In the genomic region with DNA sequence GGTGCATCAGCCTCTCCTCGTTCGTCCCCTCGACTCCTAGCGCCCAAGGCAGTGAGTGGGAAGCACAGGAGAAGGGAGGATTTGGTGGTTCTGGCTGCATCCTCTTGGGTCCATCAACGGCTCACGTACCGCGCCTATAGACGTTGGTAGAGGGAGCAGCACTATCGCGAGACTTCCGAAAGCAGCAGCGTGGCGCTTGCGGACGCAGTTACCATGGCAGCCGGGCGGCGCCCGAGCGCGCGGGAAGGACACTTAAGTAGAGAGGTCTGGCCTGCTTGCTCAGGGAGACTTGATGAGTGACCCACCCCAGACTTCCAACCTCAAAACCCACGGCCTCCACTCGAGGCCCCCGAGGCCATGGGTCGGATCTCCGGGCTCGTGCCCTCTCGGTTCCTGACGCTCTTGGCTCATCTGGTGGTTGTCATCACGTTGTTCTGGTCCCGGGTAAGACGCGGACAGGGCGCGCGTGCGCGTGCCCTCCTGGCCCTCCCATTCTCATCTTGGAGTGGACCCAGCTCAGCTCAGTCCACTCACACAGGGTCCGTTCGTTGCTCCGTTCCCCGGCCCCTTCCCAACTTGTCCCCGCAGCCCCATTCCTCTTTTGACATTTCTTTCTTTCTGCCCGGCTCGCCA, we compare ENCODE assay signal across 8 mouse cellular contexts. TPM values are rescaled to one million over a fixed set of nuclear protein-coding genes. Genes with fewer than 3 reads are reported as not detected.
DNase-seq lines count a peak whose midpoint lies in the region; ATAC-seq lines count a peak whose summit lies in the region.

Gene Tmem107 (plus strand): TSS at position 217 of the 633 bp plus-strand sequence.

- H3K27me3 ChIP-seq in forebrain, embryonic 10.5 days (ENCODE audit: poor library complexity, severe bottlenecking), result no peaks in the 10 kb centered on the region
- no peaks in the 10 kb centered on the region for H3K27me3 ChIP-seq in heart, embryonic 15.5 days
- no peaks in the 10 kb centered on the region for H3K27me3 ChIP-seq in liver, embryonic 15.5 days
- no peaks in the 10 kb centered on the region for H3K27me3 ChIP-seq in neural tube, embryonic 12.5 days (replicated peaks)

- under 1% methylated on average over 47 of the region's 47 CpGs for WGBS in forebrain, embryonic 10.5 days
- WGBS in heart, embryonic 15.5 days, result under 1% methylated on average over 47 of the region's 47 CpGs
- under 1% methylated on average over 47 of the region's 47 CpGs for WGBS in liver, embryonic 15.5 days (ENCODE audit: insufficient replicate concordance)
- WGBS in neural tube, embryonic 12.5 days, result under 1% methylated on average over 47 of the region's 47 CpGs

- H3K4me3 ChIP-seq in forebrain, embryonic 10.5 days, result peak within 1 kb of the TSS; percentile 75
- peak within 1 kb of the TSS; percentile 72 for H3K4me3 ChIP-seq in heart, embryonic 15.5 days
- H3K4me3 ChIP-seq in liver, embryonic 15.5 days (replicated peaks), result peak within 1 kb of the TSS; percentile 75
- H3K4me3 ChIP-seq in neural tube, embryonic 12.5 days, result peak within 1 kb of the TSS; percentile 60

- DNase-seq in c-Kit-negative CD71-positive TER-119-positive erythroid progenitor cells, embryonic 14.5 days (ENCODE audit: low read depth, low spot score), result peak; percentile 93
- peak; percentile 94 for DNase-seq in forebrain, embryonic 10.5 days (ENCODE audit: extremely low spot score, low spot score)
- peak; percentile 96 for DNase-seq in kidney, postnatal 36 days
- DNase-seq in telencephalon, adult 2 months (ENCODE audit: low read depth, low spot score), result peak; percentile 96

- H3K4me2 ChIP-seq in heart, embryonic 15.5 days, result peak within 1 kb of the TSS; percentile 84
- H3K4me2 ChIP-seq in liver, embryonic 15.5 days, result peak within 1 kb of the TSS; percentile 91
- peak within 1 kb of the TSS; percentile 92 for H3K4me2 ChIP-seq in neural tube, embryonic 12.5 days (replicated peaks)

- peaks cover 63% of the 10 kb centered on the region for H3K4me1 ChIP-seq in forebrain, embryonic 10.5 days
- H3K4me1 ChIP-seq in heart, embryonic 15.5 days (replicated peaks), result peaks cover 54% of the 10 kb centered on the region
- H3K4me1 ChIP-seq in liver, embryonic 15.5 days (replicated peaks), result peaks cover 77% of the 10 kb centered on the region
- H3K4me1 ChIP-seq in neural tube, embryonic 12.5 days, result peaks cover 25% of the 10 kb centered on the region

- no peaks in the 10 kb centered on the region for H3K9me3 ChIP-seq in forebrain, embryonic 10.5 days
- H3K9me3 ChIP-seq in heart, embryonic 15.5 days (replicated peaks), result no peaks in the 10 kb centered on the region
- no peaks in the 10 kb centered on the region for H3K9me3 ChIP-seq in liver, embryonic 15.5 days (replicated peaks)
- no peaks in the 10 kb centered on the region for H3K9me3 ChIP-seq in neural tube, embryonic 12.5 days

- ATAC-seq in CD4-positive, CD25-positive, alpha-beta regulatory T cell, adult 4 months, result peak; percentile 81
- peak; percentile 85 for ATAC-seq in heart, embryonic 15.5 days (replicated peaks; ENCODE audit: insufficient number of reproducible peaks, insufficient read depth, low FRiP score, low read depth)
- ATAC-seq in liver, embryonic 15.5 days (ENCODE audit: insufficient read depth), result peak; percentile 79
- peak; percentile 88 for ATAC-seq in neural tube, embryonic 12.5 days (ENCODE audit: low FRiP score, low read depth)

- H3K27ac ChIP-seq in forebrain, embryonic 10.5 days, result peak within 1 kb of the TSS; percentile 95
- H3K27ac ChIP-seq in heart, embryonic 15.5 days, result peak within 1 kb of the TSS; percentile 91
- peak within 1 kb of the TSS; percentile 87 for H3K27ac ChIP-seq in liver, embryonic 15.5 days (replicated peaks)
- peak within 1 kb of the TSS; percentile 76 for H3K27ac ChIP-seq in neural tube, embryonic 12.5 days

- peak within 1 kb of the TSS; percentile 84 for H3K9ac ChIP-seq in heart, embryonic 15.5 days
- peak within 1 kb of the TSS; percentile 81 for H3K9ac ChIP-seq in liver, embryonic 15.5 days
- peak within 1 kb of the TSS; percentile 84 for H3K9ac ChIP-seq in neural tube, embryonic 12.5 days

- H3K36me3 ChIP-seq in forebrain, embryonic 10.5 days (replicated peaks), result no peaks in the 10 kb centered on the region
- no peaks in the 10 kb centered on the region for H3K36me3 ChIP-seq in heart, embryonic 15.5 days
- H3K36me3 ChIP-seq in liver, embryonic 15.5 days (replicated peaks), result no peaks in the 10 kb centered on the region
- H3K36me3 ChIP-seq in neural tube, embryonic 12.5 days, result no peaks in the 10 kb centered on the region

RNA-seq across cellular contexts. Expression of gene Tmem107, which starts in this region (rescaled TPM):
- 1 to 10 TPM; 2.4 to 4.2 TPM for polyA plus RNA-seq in CD4-positive, CD25-positive, alpha-beta regulatory T cell, adult 4 months (2017; shearing (Covaris generic))
- 60.8 and 61.0 TPM in 2 replicates for polyA plus RNA-seq in forebrain, embryonic 10.5 days (2016; fragmentation: Nextera tagmentation; extraction: Ambion mirVana)
- polyA plus RNA-seq in heart, embryonic 15.5 days (2015; fragmentation: Nextera tagmentation; extraction: Ambion mirVana), result 37.0 and 40.9 TPM in 2 replicates
- 20.2 and 21.6 TPM in 2 replicates for polyA plus RNA-seq in liver, embryonic 15.5 days (2015; fragmentation: Nextera tagmentation; extraction: Ambion mirVana)
- 36.1 and 39.8 TPM in 2 replicates for polyA plus RNA-seq in neural tube, embryonic 12.5 days (2016; fragmentation: Nextera tagmentation; extraction: Ambion mirVana)

Comparison
In these comparisons a context has a peak if more than half of its experiments do, and no peak if none do; other contexts are left out.
1. Peak in every context shown above with its lines: DNase-seq, ATAC-seq, H3K4me3 ChIP-seq and H3K27ac ChIP-seq.